8 mouse cellular contexts compared by ENCODE assay signal in the genomic region with DNA sequence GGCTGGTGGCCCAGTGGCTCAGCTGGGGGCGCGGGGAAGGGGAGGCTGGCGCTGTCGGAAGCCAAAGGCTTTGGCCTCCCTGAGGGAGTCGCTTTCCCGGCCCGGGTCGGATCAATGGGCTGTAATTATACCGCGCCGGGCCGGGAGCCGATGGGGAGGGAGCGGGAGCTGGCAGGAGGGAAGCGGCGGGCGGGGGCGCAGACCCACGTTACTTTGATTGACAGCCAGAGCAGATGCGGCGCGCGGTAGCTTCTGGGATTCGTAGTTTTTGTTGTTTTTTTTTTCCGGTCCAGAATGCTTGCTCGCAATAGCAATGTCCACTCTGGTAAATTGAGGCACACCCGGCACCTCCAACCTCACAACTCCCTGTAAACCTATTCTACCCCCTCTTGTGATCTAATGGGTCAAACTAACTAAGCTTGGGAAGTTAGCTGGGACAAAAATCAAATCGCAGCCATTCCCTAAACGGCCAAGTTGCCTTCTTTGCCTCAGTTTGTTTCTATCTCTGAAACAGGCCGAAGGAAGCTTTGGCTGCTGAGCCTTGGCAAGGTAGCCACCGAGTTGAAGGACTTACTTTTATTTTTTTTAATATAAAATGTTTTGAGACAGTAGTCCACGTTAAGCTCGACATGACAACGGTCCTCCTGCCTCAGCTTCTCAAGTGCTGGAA. TPM values are rescaled to one million over a fixed set of nuclear protein-coding genes. Genes with fewer than 3 reads are reported as not detected.
DNase-seq lines count a peak whose midpoint lies in the region; ATAC-seq and TF ChIP-seq lines count a peak whose summit lies in the region.

No protein-coding gene starts in this region.

- no peaks in the 10 kb centered on the region for H3K9me3 ChIP-seq in hindbrain, postnatal 0 days (ENCODE audit: low read length)

- H3K4me2 ChIP-seq in hindbrain, postnatal 0 days (ENCODE audit: low read depth, low read length), result peak overlapping the region; percentile 85

- H3K4me3 ChIP-seq in gastrocnemius, adult 2 months, result peak overlapping the region; percentile 88
- peak overlapping the region; percentile 39 for H3K4me3 ChIP-seq in hindbrain, postnatal 0 days (ENCODE audit: low read length)

- peaks cover 38% of the 10 kb centered on the region for H3K4me1 ChIP-seq in hindbrain, postnatal 0 days (ENCODE audit: insufficient read depth, low read length)

- H3K9ac ChIP-seq in hindbrain, postnatal 0 days (replicated peaks; ENCODE audit: low read length), result peak overlapping the region; percentile 17; the same call in 1 of the 2 replicates

- TF ChIP-seq CTCF in gastrocnemius, adult 2 months (IDR thresholded peaks at IDR 0.05), result no peak
- TF ChIP-seq CTCF in hindbrain, postnatal 0 days (IDR thresholded peaks at IDR 0.05; ENCODE audit: low read depth), result no peak; the same call in 1 of the 2 replicates

- peak; percentile 54 for ATAC-seq in activated CD4-positive, CD25-positive, alpha-beta regulatory T cell, adult 4 months
- peak; percentile 45 for ATAC-seq in common myeloid progenitor, adult 5-6 weeks (replicated peaks; ENCODE audit: low read depth, poor library complexity, severe bottlenecking)
- ATAC-seq in hindbrain, postnatal 0 days, result peak; percentile 70

- H3K27ac ChIP-seq in gastrocnemius, adult 2 months, result peak overlapping the region; percentile 97
- H3K27ac ChIP-seq in hindbrain, postnatal 0 days, result peak overlapping the region; percentile 60; the same call in 1 of the 2 replicates

- DNase-seq in gastrocnemius, adult 2 months, result peak; percentile 97
- peak; percentile 97 for DNase-seq in hindbrain, postnatal 0 days (ENCODE audit: low spot score)
- peak; percentile 93 to 95 for DNase-seq in left cerebral cortex, adult 18-20 months (ENCODE audit: low spot score in 2 of 2)
- DNase-seq in lung, postnatal 4 days, result peak; percentile 94 to 97
- peak; percentile 98 for DNase-seq in retina, postnatal 1 day
- DNase-seq in thymus, postnatal 4 days, result peak; percentile 89

- H3K36me3 ChIP-seq in hindbrain, postnatal 0 days (ENCODE audit: insufficient read depth, low read length), result peaks cover 9% of the 10 kb centered on the region; the same call in 1 of the 2 replicates

- under 1% methylated on average over 30 of the region's 34 CpGs for WGBS in hindbrain, postnatal 0 days

- H3K27me3 ChIP-seq in hindbrain, postnatal 0 days (ENCODE audit: insufficient read depth, low read length), result peaks cover 9% of the 10 kb centered on the region; the same call in 1 of the 2 replicates

- intact Hi-C loops in gastrocnemius, adult 2 months (cut with DNase I), result no loop called here

RNA-seq across cellular contexts. Expression of gene Tle2, which starts 3.4 kb away (rescaled TPM):
- polyA plus RNA-seq in activated CD4-positive, CD25-positive, alpha-beta regulatory T cell, adult 4 months (2017; shearing (Covaris generic)), result 1 to 10 TPM in 1 of 2 experiments, under 1 TPM in 1; 0.78 to 1.5 TPM
- 1.5 and 3.3 TPM in 2 replicates for total RNA-seq in common myeloid progenitor, adult 5-6 weeks (2017)
- 1 to 10 TPM; 5.6 to 7.3 TPM for total RNA-seq in gastrocnemius, adult 2 months (2021)
- total RNA-seq in hindbrain, postnatal 0 days (2014; rRNA removed), result 28.8 and 41.8 TPM in 2 replicates
- 43.7 and 45.5 TPM in 2 replicates for polyA plus RNA-seq in hindbrain, postnatal 0 days (2015; fragmentation: Nextera tagmentation; extraction: Ambion mirVana)
- total RNA-seq in left cerebral cortex, adult 18-20 months (2021), result 10 to 100 TPM; 41.3 to 42.4 TPM

RNA-seq across cellular contexts. Expression of gene Aes, which starts 11.7 kb away (rescaled TPM):
- 100 to 1,000 TPM; 120 to 125 TPM for polyA plus RNA-seq in activated CD4-positive, CD25-positive, alpha-beta regulatory T cell, adult 4 months (2017; shearing (Covaris generic))
- 134 and 183 TPM in 2 replicates for total RNA-seq in common myeloid progenitor, adult 5-6 weeks (2017)
- 100 to 1,000 TPM; 847 to 871 TPM for total RNA-seq in gastrocnemius, adult 2 months (2021)
- total RNA-seq in hindbrain, postnatal 0 days (2014; rRNA removed), result 611 and 635 TPM in 2 replicates
- polyA plus RNA-seq in hindbrain, postnatal 0 days (2015; fragmentation: Nextera tagmentation; extraction: Ambion mirVana), result 803 and 834 TPM in 2 replicates
- total RNA-seq in left cerebral cortex, adult 18-20 months (2021), result 100 to 1,000 TPM; 700 to 737 TPM

RNA-seq across cellular contexts. Expression of gene Gna11, which starts 26.0 kb away (rescaled TPM):
- 10 to 100 TPM; 21.7 to 24.5 TPM for polyA plus RNA-seq in activated CD4-positive, CD25-positive, alpha-beta regulatory T cell, adult 4 months (2017; shearing (Covaris generic))
- total RNA-seq in common myeloid progenitor, adult 5-6 weeks (2017), result 5.0 and 5.7 TPM in 2 replicates
- 10 to 100 TPM; 25.7 to 30.3 TPM for total RNA-seq in gastrocnemius, adult 2 months (2021)
- total RNA-seq in hindbrain, postnatal 0 days (2014; rRNA removed), result 121 and 139 TPM in 2 replicates
- polyA plus RNA-seq in hindbrain, postnatal 0 days (2015; fragmentation: Nextera tagmentation; extraction: Ambion mirVana), result 95.6 and 105 TPM in 2 replicates
- total RNA-seq in left cerebral cortex, adult 18-20 months (2021), result 100 to 1,000 TPM; 105 to 114 TPM

RNA-seq across cellular contexts. Expression of gene Tle6, which starts 29.9 kb away (rescaled TPM):
- under 1 TPM in 1 of 2 experiments, not detected in 1; 0.89 TPM for polyA plus RNA-seq in activated CD4-positive, CD25-positive, alpha-beta regulatory T cell, adult 4 months (2017; shearing (Covaris generic))
- total RNA-seq in common myeloid progenitor, adult 5-6 weeks (2017), result 8.4 and 26.1 TPM in 2 replicates
- total RNA-seq in gastrocnemius, adult 2 months (2021), result 1 to 10 TPM; 5.6 to 6.7 TPM
- total RNA-seq in hindbrain, postnatal 0 days (2014; rRNA removed), result 5.3 and 5.4 TPM in 2 replicates
- polyA plus RNA-seq in hindbrain, postnatal 0 days (2015; fragmentation: Nextera tagmentation; extraction: Ambion mirVana), result 6.2 and 6.6 TPM in 2 replicates
- total RNA-seq in left cerebral cortex, adult 18-20 months (2021), result 10 to 100 TPM; 11.4 to 11.8 TPM

RNA-seq across cellular contexts. Expression of gene BC025920, which starts 35.1 kb away (rescaled TPM):
- 1 to 10 TPM; 1.5 to 2.5 TPM for polyA plus RNA-seq in activated CD4-positive, CD25-positive, alpha-beta regulatory T cell, adult 4 months (2017; shearing (Covaris generic))
- total RNA-seq in common myeloid progenitor, adult 5-6 weeks (2017), result 1.4 and 2.1 TPM in 2 replicates
- 1 to 10 TPM; 2.5 to 3.9 TPM for total RNA-seq in gastrocnemius, adult 2 months (2021)
- 4.2 and 4.3 TPM in 2 replicates for total RNA-seq in hindbrain, postnatal 0 days (2014; rRNA removed)
- polyA plus RNA-seq in hindbrain, postnatal 0 days (2015; fragmentation: Nextera tagmentation; extraction: Ambion mirVana), result 0.97 and 1.3 TPM in 2 replicates
- total RNA-seq in left cerebral cortex, adult 18-20 months (2021), result 1 to 10 TPM; 2.6 to 3.3 TPM

Comparison
In these comparisons a context has a peak if more than half of its experiments do, and no peak if none do; other contexts are left out.
1. Peak in every context shown above with its lines: DNase-seq, ATAC-seq, H3K4me3 ChIP-seq and H3K27ac ChIP-seq.